Mouse (Mus musculus): ENCODE data around the gene Cfap77. TPM values are rescaled to one million over a fixed set of nuclear protein-coding genes. Genes with fewer than 3 reads are reported as not detected.

Gene Cfap77
- 0.17 TPM in 1 of 2 replicates, not detected in the other for polyA plus RNA-seq (2015; fragmentation: Nextera tagmentation; extraction: Ambion mirVana)

DNA sequence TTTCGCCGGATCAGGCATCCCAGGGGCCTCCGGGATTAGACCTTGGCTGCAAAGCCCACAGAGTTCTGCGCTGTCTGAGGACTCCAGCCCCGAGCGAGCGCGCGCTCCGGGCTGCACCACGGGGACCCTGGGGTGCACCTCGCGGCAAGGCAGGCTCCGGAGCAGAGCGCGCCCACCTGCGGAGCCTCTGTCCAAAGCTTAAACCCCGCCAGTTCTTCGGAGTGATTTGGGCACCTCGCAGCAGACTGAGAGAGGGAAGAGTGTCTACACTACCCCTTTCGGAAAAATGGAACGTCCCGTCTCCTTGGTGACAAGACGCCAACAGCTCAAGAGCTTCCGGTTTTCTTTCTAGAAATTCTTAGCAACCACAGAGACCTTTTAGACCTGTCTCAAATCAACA is at the start of gene Cfap77:
Gene Cfap77, minus strand, starts transcription at position 76 of the 400 bp plus-strand sequence.

DNA sequence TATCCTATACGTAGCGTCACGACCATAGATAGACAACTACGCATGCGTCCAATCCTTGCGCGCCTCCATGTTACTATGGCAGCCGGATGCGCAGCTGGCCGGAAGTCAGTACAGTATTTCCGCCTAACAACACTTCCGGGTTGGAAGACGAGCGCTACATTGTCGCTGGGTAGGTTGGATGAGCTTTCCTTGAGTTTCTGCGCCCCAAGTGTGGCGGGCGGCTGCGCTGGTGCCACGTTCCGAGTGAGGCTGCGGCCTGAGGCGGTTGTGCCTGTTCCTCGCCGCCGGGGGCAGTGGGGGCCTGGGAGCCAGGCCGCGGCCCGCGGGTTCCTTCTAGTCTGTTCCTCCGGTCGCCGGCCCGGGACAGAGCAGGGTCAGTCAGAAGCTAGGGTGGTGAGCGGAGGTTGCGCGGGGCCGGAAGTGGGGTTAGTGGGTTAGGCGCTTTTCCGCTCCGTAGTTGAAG is 5.3 kb upstream of the Cfap77 start, which contains the start of gene Ttf1:
Gene Ttf1, plus strand, starts transcription at position 128 of the 463 bp plus-strand sequence.

DNA sequence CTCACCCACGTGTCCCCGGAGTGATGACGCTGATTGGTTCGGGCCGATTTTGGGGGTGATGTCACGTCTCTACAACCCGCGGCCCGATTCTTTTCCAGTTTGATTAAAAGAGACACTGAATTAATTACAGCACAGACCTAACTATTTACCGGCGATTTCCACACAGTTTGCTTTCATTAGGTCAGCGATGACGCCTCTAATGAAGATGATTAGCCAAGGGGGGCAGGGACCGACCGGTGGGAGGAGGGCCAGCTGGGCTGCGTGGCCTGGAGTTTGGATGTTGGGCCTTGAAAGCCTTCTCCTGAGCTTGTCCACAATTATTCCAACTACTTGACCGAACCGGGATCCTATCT is 138.4 kb downstream of the Cfap77 start, which contains the start of gene Barhl1:
Gene Barhl1, minus strand, starts transcription at position 156 of the 353 bp plus-strand sequence.

Other genes starting within 250 kb of the Cfap77 start
- gene Gtf3c4, start 214.7 kb downstream of the Cfap77 start, polyA plus RNA-seq (2015; fragmentation: Nextera tagmentation; extraction: Ambion mirVana): 4.6 TPM in 2 replicates
- gene Ddx31, start 214.7 kb downstream of the Cfap77 start, polyA plus RNA-seq (2015; fragmentation: Nextera tagmentation; extraction: Ambion mirVana): 3.6 and 4.0 TPM in 2 replicates
- gene Barhl1, start 138.4 kb downstream of the Cfap77 start, polyA plus RNA-seq (2015; fragmentation: Nextera tagmentation; extraction: Ambion mirVana): not detected in 2 replicates
- gene Ttf1, start 5.2 kb upstream of the Cfap77 start, polyA plus RNA-seq (2015; fragmentation: Nextera tagmentation; extraction: Ambion mirVana): 3.6 and 3.7 TPM in 2 replicates
- 5.8 and 7.2 TPM in 2 replicates for gene Setx, start 69.1 kb upstream of the Cfap77 start, polyA plus RNA-seq (2015; fragmentation: Nextera tagmentation; extraction: Ambion mirVana)
- gene Ntng2, start 197.9 kb upstream of the Cfap77 start, polyA plus RNA-seq (2015; fragmentation: Nextera tagmentation; extraction: Ambion mirVana): 1.8 and 1.9 TPM in 2 replicates